Mouse (Mus musculus) bone marrow, adult 2 months (tissue): ENCODE measurements around the gene Frmpd2.

Experiments used
- CTCF ChIP-seq: fragments of 200-500 bp; IDR thresholded peaks from 2 replicates; pipeline ENCODE4 v1.5.1; 2011; ENCODE audit warnings: low read length, control low read depth; ENCODE audit not compliant: control insufficient read depth, insufficient read depth
- POLR2A ChIP-seq: fragments of 200-500 bp; IDR thresholded peaks from 2 replicates; pipeline ENCODE4 v1.6.1; 2011; ENCODE audit warnings: low read depth, mild to moderate bottlenecking, control low read depth, low read length, borderline replicate concordance; ENCODE audit not compliant: control insufficient read depth

DNA sequence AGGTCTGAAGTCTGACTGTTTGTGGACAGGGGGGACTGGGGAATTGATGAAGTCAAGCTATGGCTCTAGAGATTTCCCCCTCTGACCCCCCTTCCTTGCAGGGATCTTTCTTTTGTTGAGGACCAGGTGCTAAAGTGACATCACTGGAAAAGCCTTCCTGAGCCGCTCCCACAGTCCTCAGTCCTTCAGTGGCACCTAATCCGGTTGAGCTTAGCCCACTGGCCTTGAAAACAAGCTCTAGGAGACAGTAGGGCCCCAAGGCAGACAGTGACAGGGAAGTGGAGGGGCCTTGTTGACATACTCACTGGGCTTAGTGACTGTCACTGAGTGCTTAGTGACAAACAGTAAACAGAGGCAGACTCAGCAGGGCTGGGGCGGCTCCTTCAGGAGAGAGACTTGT lies at the start of gene Frmpd2:
- no peak for TF ChIP-seq POLR2A
- TF ChIP-seq CTCF = no peak
